Mouse (Mus musculus): ENCODE results near the gene Gba2.

DNA sequence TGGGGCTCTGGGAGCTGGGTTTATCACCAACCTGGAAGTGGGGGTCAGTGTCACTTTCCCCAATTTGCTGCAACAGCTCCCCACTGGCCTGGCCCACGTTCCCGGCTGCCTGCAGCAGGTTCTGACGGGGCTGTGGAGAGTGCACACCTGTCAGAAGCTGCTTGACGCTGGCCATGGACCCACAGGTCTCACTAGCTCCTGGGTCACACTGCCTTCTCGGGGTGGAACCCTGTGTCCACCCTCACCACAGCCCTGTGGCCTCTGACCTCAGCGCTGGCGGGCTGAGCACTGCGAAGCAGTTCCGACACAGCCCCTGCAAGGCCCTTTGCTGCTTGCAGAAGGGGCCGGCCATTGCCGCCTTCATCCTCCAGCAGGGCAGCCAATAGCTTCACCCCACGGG lies 29.6 kb downstream of the Gba2 start:
- TF ChIP-seq CTCF (IDR thresholded peaks at IDR 0.05; ENCODE audit: low read depth) (no peak), EP300 (IDR thresholded peaks at IDR 0.05; ENCODE audit: low read depth) (no peak)

Measured in liver, embryonic 14.5 days (tissue).